Comparison of ENCODE assay signal across 23 mouse cellular contexts in genomic region chr7:91849364-91849763, GRCm38 (mm10).
A peak's percentile ranks its signal among the peaks of the same experiment; 100 is the strongest.
DNase-seq lines count a peak whose midpoint lies in the region; ATAC-seq and TF ChIP-seq lines count a peak whose summit lies in the region.
"Had no signal": no experiment of that assay in that cellular context is flagged by ENCODE, and none has a peak within 500 bp of the region (broad histone marks: within the 10 kb centered on the region; RNA-seq: fewer than 3 reads in every experiment).

No protein-coding gene starts in this region.

- H3K9me3 ChIP-seq in heart, embryonic 10.5 days = no peaks in the 10 kb centered on the region
- no peaks in the 10 kb centered on the region for H3K9me3 ChIP-seq in lung, embryonic 16.5 days (ENCODE audit: control insufficient read depth, low read length)
- H3K9me3 ChIP-seq: embryonic facial prominence, embryonic 13.5 days; embryonic facial prominence, embryonic 15.5 days; forebrain, embryonic 10.5 days; forebrain, embryonic 12.5 days had no signal

- DNase-seq in heart, adult 11 months = peak; percentile 49
- DNase-seq in heart, embryonic 10.5 days (ENCODE audit: low spot score) = no peak
- DNase-seq in lung, postnatal 10 days = no peak
- DNase-seq in lung, postnatal 36 days = peak; percentile 16
- DNase-seq in lung, adult 2 months = no peak
- DNase-seq: adrenal gland, adult 2 months; adrenal gland, postnatal 10 days; adrenal gland, postnatal 25 days; cerebellum, adult 11 months; cerebellum, adult 18-20 months; cerebellum, adult 8-10 months; cerebellum, adult 9-11 months; cerebellum, postnatal 14 days; cerebellum, postnatal 36 days; embryo, embryonic 11 days had no signal

- H3K9ac ChIP-seq in lung, embryonic 16.5 days (ENCODE audit: low read length) = no peak overlapping the region
- H3K9ac ChIP-seq: embryonic facial prominence, embryonic 13.5 days; embryonic facial prominence, embryonic 15.5 days; forebrain, embryonic 12.5 days had no signal

- H3K27me3 ChIP-seq in heart, embryonic 10.5 days (ENCODE audit: insufficient read depth, poor library complexity, severe bottlenecking) = no peaks in the 10 kb centered on the region
- no peaks in the 10 kb centered on the region for H3K27me3 ChIP-seq in lung, embryonic 16.5 days (ENCODE audit: control insufficient read depth, insufficient read depth, low read depth, low read length)
- H3K27me3 ChIP-seq: embryonic facial prominence, embryonic 13.5 days; embryonic facial prominence, embryonic 15.5 days; forebrain, embryonic 12.5 days had no signal

- peak; percentile 52; the same call in 1 of the 2 replicates for ATAC-seq in lung, embryonic 16.5 days (ENCODE audit: low read depth)
- ATAC-seq: forebrain, embryonic 14.5 days; forebrain, embryonic 16.5 days had no signal

- H3K4me1 ChIP-seq in heart, embryonic 10.5 days = 0 out of 2 replicates have a peak, but pooled peaks cover 6% of the 10 kb centered on the region
- no peaks in the 10 kb centered on the region for H3K4me1 ChIP-seq in lung, embryonic 16.5 days (replicated peaks; ENCODE audit: control insufficient read depth, insufficient read depth, low read length)
- H3K4me1 ChIP-seq in lung, adult 2 months (ENCODE audit: control insufficient read depth, insufficient read depth, low read length) = no peaks in the 10 kb centered on the region
- H3K4me1 ChIP-seq: embryonic facial prominence, embryonic 15.5 days; forebrain, embryonic 10.5 days; forebrain, embryonic 12.5 days had no signal

- H3K4me3 ChIP-seq in heart, embryonic 10.5 days = no peak overlapping the region
- H3K4me3 ChIP-seq in lung, embryonic 16.5 days (ENCODE audit: low read length) = no peak overlapping the region
- H3K4me3 ChIP-seq in lung, adult 2 months (replicated peaks; ENCODE audit: extremely low read depth, low read depth, low read length) = no peak overlapping the region
- H3K4me3 ChIP-seq: embryonic facial prominence, embryonic 13.5 days; embryonic facial prominence, embryonic 15.5 days; erythroblast, embryonic 14.5 days; forebrain, embryonic 10.5 days; forebrain, embryonic 12.5 days had no signal

- H3K4me2 ChIP-seq in lung, embryonic 16.5 days (ENCODE audit: low read depth, low read length) = no peak overlapping the region
- H3K4me2 ChIP-seq: embryonic facial prominence, embryonic 13.5 days; embryonic facial prominence, embryonic 15.5 days; forebrain, embryonic 12.5 days had no signal

- no peak overlapping the region for H3K27ac ChIP-seq in heart, embryonic 10.5 days
- no peak overlapping the region for H3K27ac ChIP-seq in lung, embryonic 16.5 days (ENCODE audit: low read length)
- H3K27ac ChIP-seq: embryonic facial prominence, embryonic 13.5 days; embryonic facial prominence, embryonic 15.5 days; forebrain, embryonic 10.5 days; forebrain, embryonic 12.5 days had no signal

- TF ChIP-seq POLR2A in lung, adult 2 months (IDR thresholded peaks at IDR 0.05; ENCODE audit: borderline replicate concordance, extremely low read depth, low read depth, low read length) = no peak

- H3K36me3 ChIP-seq in heart, embryonic 10.5 days = no peaks in the 10 kb centered on the region
- H3K36me3 ChIP-seq in lung, embryonic 16.5 days (ENCODE audit: control insufficient read depth, insufficient read depth, low read length) = no peaks in the 10 kb centered on the region
- H3K36me3 ChIP-seq: embryonic facial prominence, embryonic 13.5 days; embryonic facial prominence, embryonic 15.5 days; forebrain, embryonic 10.5 days; forebrain, embryonic 12.5 days had no signal

- no peak for TF ChIP-seq CTCF in lung, adult 2 months (IDR thresholded peaks at IDR 0.05; ENCODE audit: insufficient read depth, low read length)

Comparison
In these comparisons a context has a peak if more than half of its experiments do, and no peak if none do; other contexts are left out.
1. DNase-seq: peak in heart, adult 11 months (single experiment) and lung, postnatal 36 days (single experiment); none in heart, embryonic 10.5 days (single experiment), lung, postnatal 10 days (single experiment) and lung, adult 2 months (single experiment).